Mouse (Mus musculus) intestine, embryonic 15.5 days (tissue): ENCODE data around the gene Tmem54. TPM values are rescaled to one million over a fixed set of nuclear protein-coding genes. Genes with fewer than 3 reads are reported as not detected.

Source experiments
- ATAC-seq: fragments of 200-750 bp; cut with Nextera tagmentation; 2 replicates; pipeline ENCODE4 v1.8.0; 2017; ENCODE audit warnings: moderate TSS enrichment, moderate library complexity
- H3K27ac ChIP-seq: fragments of 300-500 bp; sonication (generic); 2 replicates; pipeline ENCODE4 v1.5.1; 2015; ENCODE audit warnings: mild to moderate bottlenecking, inconsistent platforms
- H3K27me3 ChIP-seq: fragments of 300-500 bp; sonication (generic); replicated peaks from 2 replicates; pipeline ENCODE4 v1.6.1; 2015; ENCODE audit warnings: inconsistent platforms
- H3K36me3 ChIP-seq: fragments of 300-500 bp; sonication (generic); 2 replicates; pipeline ENCODE4 v1.6.1; 2015; ENCODE audit warnings: inconsistent platforms
- H3K4me1 ChIP-seq: fragments of 300-500 bp; sonication (generic); replicated peaks from 2 replicates; pipeline ENCODE4 v1.6.1; 2015; ENCODE audit warnings: inconsistent platforms
- H3K4me2 ChIP-seq: fragments of 300-500 bp; sonication (generic); replicated peaks from 2 replicates; pipeline ENCODE4 v1.6.1; 2015; ENCODE audit warnings: mild to moderate bottlenecking, inconsistent platforms
- H3K4me3 ChIP-seq: fragments of 300-500 bp; sonication (generic); replicated peaks from 2 replicates; pipeline ENCODE4 v1.5.1; 2015; ENCODE audit warnings: inconsistent platforms
- H3K9ac ChIP-seq: fragments of 300-500 bp; sonication (generic); 2 replicates; pipeline ENCODE4 v1.6.1; 2015; ENCODE audit warnings: inconsistent platforms
- H3K9me3 ChIP-seq: fragments of 300-500 bp; sonication (generic); 2 replicates; pipeline ENCODE4 v1.6.1; 2016; ENCODE audit warnings: inconsistent platforms
- WGBS: fragments of 180-500 bp; shearing (Covaris S2); methylation state at CpG from one replicate; pipeline ENCODE4 v1.1.7; 2015; 5-methylcytosine and 5-hydroxymethylcytosine counted together
- polyA plus RNA-seq: library from polyadenylated mRNA; unstranded; fragments of >200 nt; fragmentation: Nextera tagmentation; extraction: Ambion mirVana; gene quantifications from 2 replicates; pipeline ENCODE4 v1.2.1, GENCODE M21; 2015

Tmem54 gene
- polyA plus RNA-seq: 90.0 and 106 TPM in 2 replicates

- WGBS: 1% methylated on average over 40 of the region's 40 CpGs
Observed at GRCm38 (mm10) chr4:129105356-129105755, at the start of gene Tmem54. Gene Tmem54, plus strand, starts transcription at chr4:129105548.

GRCm38 (mm10) chr4:129055562-129055961, 49.8 kb upstream of the Tmem54 start:
- no peak for ATAC-seq
- 81% methylated on average over 5 of the region's 5 CpGs for WGBS

More at GRCm38 (mm10) chr4:129105356-129105755, at the start of gene Tmem54:
- Histone ChIP-seq H3K4me3 (peak within 1 kb of the TSS; percentile 40), H3K4me1 (peaks cover 26% of the 10 kb centered on the region), H3K4me2 (peak within 1 kb of the TSS; percentile 63), H3K9ac (peak within 1 kb of the TSS; percentile 39), H3K27ac (peak within 1 kb of the TSS; percentile 69), H3K36me3 (no peaks in the 10 kb centered on the region), H3K9me3 (no peaks in the 10 kb centered on the region), H3K27me3 (peaks cover 19% of the 10 kb centered on the region)
- peak; percentile 76 for ATAC-seq

GRCm38 (mm10) chr4:129057533-129058206, 47.7 kb upstream of the Tmem54 start:
- Histone ChIP-seq H3K9ac (peak overlapping the region; percentile 92), H3K36me3 (no peaks in the 10 kb centered on the region), H3K27ac (peak overlapping the region; percentile 88), H3K9me3 (no peaks in the 10 kb centered on the region), H3K4me3 (peak overlapping the region; percentile 86), H3K27me3 (no peaks in the 10 kb centered on the region), H3K4me2 (peak overlapping the region; percentile 99), H3K4me1 (peaks cover 13% of the 10 kb centered on the region)
- ATAC-seq: peak; percentile 97
- 3% methylated on average over 42 of the region's 44 CpGs for WGBS

More at GRCm38 (mm10) chr4:129055562-129055961, 49.8 kb upstream of the Tmem54 start:
- Histone ChIP-seq H3K4me2 (no peak overlapping the region), H3K36me3 (no peaks in the 10 kb centered on the region), H3K27ac (no peak overlapping the region), H3K4me3 (no peak overlapping the region), H3K9ac (no peak overlapping the region), H3K27me3 (no peaks in the 10 kb centered on the region), H3K9me3 (no peaks in the 10 kb centered on the region), H3K4me1 (peaks cover 10% of the 10 kb centered on the region)

GRCm38 (mm10) chr4:129058207-129059092, 46.9 kb upstream of the Tmem54 start, which contains the start of gene Rnf19b:
Gene Rnf19b, plus strand, starts transcription at chr4:129058271.
- ATAC-seq: peak; percentile 82

GRCm38 (mm10) chr4:129059125-129059551, 46.2 kb upstream of the Tmem54 start:
- WGBS: 2% methylated on average over 13 of the region's 13 CpGs
- no peaks in the 10 kb centered on the region for H3K36me3 ChIP-seq
- peaks cover 13% of the 10 kb centered on the region for H3K4me1 ChIP-seq
- no peaks in the 10 kb centered on the region for H3K9me3 ChIP-seq
- peak; percentile 21 for ATAC-seq
- H3K27ac ChIP-seq: peak overlapping the region; percentile 88; the same call in 1 of the 2 replicates
- H3K27me3 ChIP-seq: no peaks in the 10 kb centered on the region
- H3K4me3 ChIP-seq: peak overlapping the region; percentile 86
- peak overlapping the region; percentile 99 for H3K4me2 ChIP-seq
- peak overlapping the region; percentile 92 for H3K9ac ChIP-seq

More at GRCm38 (mm10) chr4:129058207-129059092, 46.9 kb upstream of the Tmem54 start, which contains the start of gene Rnf19b:
- Histone ChIP-seq H3K9me3 (no peaks in the 10 kb centered on the region), H3K9ac (peak within 1 kb of the TSS; percentile 92), H3K27me3 (no peaks in the 10 kb centered on the region), H3K4me1 (peaks cover 13% of the 10 kb centered on the region), H3K4me3 (peak within 1 kb of the TSS; percentile 86), H3K36me3 (no peaks in the 10 kb centered on the region), H3K27ac (peak within 1 kb of the TSS; percentile 88), H3K4me2 (peak within 1 kb of the TSS; percentile 99)
- WGBS: under 1% methylated on average over 77 of the region's 107 CpGs

GRCm38 (mm10) chr4:129059922-129060321, 45.4 kb upstream of the Tmem54 start:
- no peaks in the 10 kb centered on the region for H3K27me3 ChIP-seq
- 22% methylated on average over 4 of the region's 4 CpGs for WGBS
- no peak for ATAC-seq
- peak overlapping the region; percentile 99 for H3K4me2 ChIP-seq
- H3K36me3 ChIP-seq: no peaks in the 10 kb centered on the region
- no peaks in the 10 kb centered on the region for H3K9me3 ChIP-seq
- no peak overlapping the region for H3K27ac ChIP-seq
- peak overlapping the region; percentile 86 for H3K4me3 ChIP-seq
- peaks cover 13% of the 10 kb centered on the region for H3K4me1 ChIP-seq
- H3K9ac ChIP-seq: no peak overlapping the region

GRCm38 (mm10) chr4:129061486-129061885, 43.9 kb upstream of the Tmem54 start:
- H3K36me3 ChIP-seq: no peaks in the 10 kb centered on the region
- ATAC-seq: no peak
- WGBS: 91% methylated on average over 1 of the region's 1 CpGs
- peaks cover 13% of the 10 kb centered on the region for H3K4me1 ChIP-seq
- no peaks in the 10 kb centered on the region for H3K9me3 ChIP-seq
- no peak overlapping the region for H3K4me3 ChIP-seq
- H3K27me3 ChIP-seq: no peaks in the 10 kb centered on the region
- H3K27ac ChIP-seq: no peak overlapping the region
- H3K4me2 ChIP-seq: no peak overlapping the region
- H3K9ac ChIP-seq: no peak overlapping the region

GRCm38 (mm10) chr4:129062281-129063075, 42.9 kb upstream of the Tmem54 start:
- ATAC-seq: no peak
- WGBS: 67% methylated on average over 3 of the region's 3 CpGs
- Histone ChIP-seq H3K27me3 (no peaks in the 10 kb centered on the region), H3K9me3 (no peaks in the 10 kb centered on the region), H3K4me3 (no peak overlapping the region), H3K27ac (no peak overlapping the region), H3K9ac (no peak overlapping the region), H3K36me3 (no peaks in the 10 kb centered on the region), H3K4me1 (peaks cover 13% of the 10 kb centered on the region), H3K4me2 (no peak overlapping the region)

GRCm38 (mm10) chr4:129065688-129066236, 39.6 kb upstream of the Tmem54 start:
- no peak overlapping the region for H3K27ac ChIP-seq
- H3K36me3 ChIP-seq: no peaks in the 10 kb centered on the region
- H3K4me1 ChIP-seq: 0 out of 2 replicates have a peak, but pooled peaks cover 3% of the 10 kb centered on the region
- no peaks in the 10 kb centered on the region for H3K9me3 ChIP-seq
- H3K4me2 ChIP-seq: no peak overlapping the region
- no peak for ATAC-seq
- H3K27me3 ChIP-seq: no peaks in the 10 kb centered on the region
- no peak overlapping the region for H3K4me3 ChIP-seq
- H3K9ac ChIP-seq: no peak overlapping the region

GRCm38 (mm10) chr4:129067638-129068415, 37.5 kb upstream of the Tmem54 start:
- WGBS: 76% methylated on average over 5 of the region's 5 CpGs
- Histone ChIP-seq H3K9me3 (no peaks in the 10 kb centered on the region), H3K9ac (no peak overlapping the region), H3K36me3 (no peaks in the 10 kb centered on the region), H3K4me1 (peaks cover 6% of the 10 kb centered on the region; the same call in 1 of the 2 replicates), H3K27ac (no peak overlapping the region), H3K4me3 (no peak overlapping the region), H3K4me2 (no peak overlapping the region), H3K27me3 (no peaks in the 10 kb centered on the region)
- ATAC-seq: no peak

GRCm38 (mm10) chr4:129068848-129069247, 36.5 kb upstream of the Tmem54 start:
- WGBS: 90% methylated on average over 4 of the region's 4 CpGs
- H3K36me3 ChIP-seq: no peaks in the 10 kb centered on the region
- ATAC-seq: no peak
- no peaks in the 10 kb centered on the region for H3K9me3 ChIP-seq
- H3K9ac ChIP-seq: no peak overlapping the region
- H3K27me3 ChIP-seq: no peaks in the 10 kb centered on the region
- no peak overlapping the region for H3K4me3 ChIP-seq
- no peak overlapping the region for H3K4me2 ChIP-seq
- H3K27ac ChIP-seq: no peak overlapping the region
- H3K4me1 ChIP-seq: peaks cover 6% of the 10 kb centered on the region; the same call in 1 of the 2 replicates
